Mouse (Mus musculus) midbrain, embryonic 16.5 days (tissue): ENCODE results near the gene Acss1. TPM values are rescaled to one million over a fixed set of nuclear protein-coding genes. Genes with fewer than 3 reads are reported as not detected.
A peak's percentile ranks its signal among the peaks of the same experiment; 100 is the strongest.

Source experiments
- ATAC-seq: fragments of 200-750 bp; cut with Nextera tagmentation; 2 replicates; pipeline ENCODE4 v1.8.0; 2017; ENCODE audit warnings: moderate TSS enrichment
- H3K27ac ChIP-seq: fragments of 300-500 bp; sonication (generic); 2 replicates; pipeline ENCODE4 v1.5.1; 2014; ENCODE audit warnings: mild to moderate bottlenecking, low read length, mixed read lengths
- H3K27me3 ChIP-seq: fragments of 300-500 bp; sonication (generic); 2 replicates; pipeline ENCODE4 v1.6.1; 2014; ENCODE audit warnings: low read depth, low read length, mixed read lengths; ENCODE audit not compliant: control insufficient read depth, insufficient read depth
- H3K36me3 ChIP-seq: fragments of 300-500 bp; sonication (generic); 2 replicates; pipeline ENCODE4 v1.6.1; 2014; ENCODE audit warnings: mild to moderate bottlenecking, low read length, moderate library complexity, mixed read lengths; ENCODE audit not compliant: control insufficient read depth, insufficient read depth
- H3K4me1 ChIP-seq: fragments of 300-500 bp; sonication (generic); 2 replicates; pipeline ENCODE4 v1.6.1; 2014; ENCODE audit warnings: mild to moderate bottlenecking, low read length, mixed read lengths; ENCODE audit not compliant: control insufficient read depth, insufficient read depth
- H3K4me2 ChIP-seq: fragments of 300-500 bp; sonication (generic); 2 replicates; pipeline ENCODE4 v1.6.1; 2014; ENCODE audit warnings: mild to moderate bottlenecking, low read length, mixed read lengths
- H3K4me3 ChIP-seq: fragments of 300-500 bp; sonication (generic); 2 replicates; pipeline ENCODE4 v1.5.1; 2014; ENCODE audit warnings: low read depth, mild to moderate bottlenecking, low read length, moderate library complexity, mixed read lengths
- H3K9ac ChIP-seq: fragments of 300-500 bp; sonication (generic); 2 replicates; pipeline ENCODE4 v1.6.1; 2014; ENCODE audit warnings: low read depth, low read length, mixed read lengths
- H3K9me3 ChIP-seq: fragments of 300-500 bp; sonication (generic); replicated peaks from 2 replicates; pipeline ENCODE4 v1.6.1; 2014; ENCODE audit warnings: mild to moderate bottlenecking, low read length, mixed read lengths; ENCODE audit not compliant: control insufficient read depth, poor library complexity, severe bottlenecking
- WGBS: fragments of 180-500 bp; shearing (Covaris S2); extraction: QIAGEN DNeasy Blood & Tissue Kit; methylation state at CpG from one replicate; pipeline ENCODE4 v1.1.7; 2014; 5-methylcytosine and 5-hydroxymethylcytosine counted together
- polyA plus RNA-seq: library from polyadenylated mRNA; unstranded; fragments of >200 nt; fragmentation: Nextera tagmentation; extraction: Ambion mirVana; gene quantifications from 2 replicates; pipeline ENCODE4 v1.2.1, GENCODE M21; 2015

Acss1 gene
- polyA plus RNA-seq, 1 experiment from 2014 or later, result 20.5 TPM

DNA sequence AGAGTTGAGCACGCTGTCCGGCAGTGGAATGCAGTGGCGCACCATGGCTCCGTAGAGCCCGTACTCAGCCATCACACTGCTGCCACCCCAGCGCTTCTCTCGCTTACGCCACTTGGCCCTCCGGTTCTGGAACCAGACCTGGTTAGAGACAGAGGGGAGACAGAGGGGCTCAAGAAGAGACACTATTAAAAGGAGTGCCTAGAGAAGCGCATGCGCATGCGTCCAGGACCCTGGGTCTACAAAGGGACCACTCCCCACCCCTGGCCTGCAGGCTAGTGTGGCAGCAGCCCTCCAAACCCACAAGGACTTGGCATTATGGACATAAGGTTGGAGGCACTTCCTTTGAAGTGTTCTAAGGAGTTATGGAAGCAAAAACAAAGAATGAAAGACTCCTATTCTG lies 16.2 kb upstream of the Acss1 start:
- Histone ChIP-seq H3K4me2 (no peak overlapping the region), H3K9me3 (no peaks in the 10 kb centered on the region), H3K36me3 (no peaks in the 10 kb centered on the region), H3K27me3 (peaks cover 22% of the 10 kb centered on the region), H3K9ac (no peak overlapping the region), H3K4me1 (peaks cover 6% of the 10 kb centered on the region), H3K4me3 (no peak overlapping the region), H3K27ac (no peak overlapping the region)
- 80% methylated on average over 12 of the region's 12 CpGs for WGBS
- no peak for ATAC-seq

DNA sequence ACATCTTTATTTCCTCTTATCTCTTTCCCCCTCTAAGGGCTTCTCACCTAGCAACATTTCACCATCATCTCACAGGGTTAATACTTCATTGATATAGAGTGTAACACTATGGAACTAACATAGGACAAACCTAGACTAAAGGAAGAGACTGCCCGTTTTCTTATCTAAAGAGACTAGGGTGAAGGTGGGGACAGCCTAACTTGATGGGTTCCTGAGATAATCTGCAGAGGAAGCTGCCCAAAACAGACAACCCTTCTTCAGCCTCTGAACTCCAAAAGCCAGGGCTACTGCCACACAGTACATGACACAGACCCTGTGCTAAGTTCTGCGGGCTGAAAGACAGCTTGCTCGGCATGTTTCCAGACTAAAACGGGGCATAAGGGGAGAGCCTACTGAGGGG lies 13.3 kb upstream of the Acss1 start:
- no peak overlapping the region for H3K27ac ChIP-seq
- no peaks in the 10 kb centered on the region for H3K36me3 ChIP-seq
- H3K4me1 ChIP-seq, result no peaks in the 10 kb centered on the region
- no peak overlapping the region for H3K9ac ChIP-seq
- H3K9me3 ChIP-seq, result no peaks in the 10 kb centered on the region
- no peak overlapping the region for H3K4me3 ChIP-seq
- no peaks in the 10 kb centered on the region; the same call in none of the 2 replicates for H3K27me3 ChIP-seq
- H3K4me2 ChIP-seq, result no peak overlapping the region
- WGBS, result 74% methylated on average over 4 of the region's 4 CpGs
- no peak for ATAC-seq

DNA sequence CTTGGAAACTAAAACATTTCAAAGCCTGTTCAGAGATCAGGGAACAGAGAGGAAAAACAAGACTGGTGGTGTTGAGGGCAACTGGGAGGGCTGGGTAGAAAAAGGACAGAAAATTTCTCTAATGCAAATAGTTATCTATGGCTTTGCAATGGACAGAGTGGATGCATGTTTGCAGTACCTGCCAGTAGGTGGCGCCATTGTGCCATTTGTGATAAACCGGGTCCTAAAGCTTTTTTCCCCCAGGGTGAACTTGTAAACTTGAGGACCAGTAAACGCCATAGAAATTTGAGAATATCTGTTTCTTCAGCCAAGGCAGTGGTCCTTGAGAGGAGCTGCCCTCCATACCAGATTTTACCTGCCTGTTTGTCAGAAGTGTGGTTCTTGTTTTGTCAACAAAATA lies 10.1 kb upstream of the Acss1 start:
- Histone ChIP-seq H3K4me1 (no peaks in the 10 kb centered on the region), H3K27me3 (no peaks in the 10 kb centered on the region; the same call in 1 of the 2 replicates), H3K4me2 (no peak overlapping the region), H3K9me3 (no peaks in the 10 kb centered on the region), H3K36me3 (no peaks in the 10 kb centered on the region), H3K4me3 (no peak overlapping the region), H3K9ac (no peak overlapping the region), H3K27ac (no peak overlapping the region)
- ATAC-seq, result peak; percentile 19; the same call in 1 of the 2 replicates
- WGBS, result 2% methylated on average over 3 of the region's 3 CpGs

DNA sequence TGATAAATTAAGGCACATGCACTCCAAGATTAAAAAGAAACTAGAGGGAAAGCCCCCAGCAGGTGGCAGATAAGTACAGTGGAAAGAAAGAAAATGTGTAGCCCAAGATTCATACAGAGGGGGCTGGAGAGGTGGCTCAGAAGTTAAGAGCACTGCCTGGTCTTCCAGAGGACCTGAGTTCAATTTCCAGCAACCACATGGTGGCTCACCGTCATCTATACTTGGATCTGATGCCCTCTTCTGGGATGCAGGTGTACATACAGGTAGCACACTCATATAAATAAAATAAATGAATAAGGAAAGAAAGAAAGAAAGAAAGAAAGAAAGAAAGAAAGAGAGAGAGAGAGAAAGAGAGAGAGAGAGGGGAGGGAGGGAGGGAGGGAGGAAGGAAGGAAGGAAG lies 7.2 kb upstream of the Acss1 start:
- Histone ChIP-seq H3K9ac (no peak overlapping the region), H3K4me1 (no peaks in the 10 kb centered on the region), H3K4me3 (no peak overlapping the region), H3K27ac (no peak overlapping the region), H3K36me3 (no peaks in the 10 kb centered on the region), H3K9me3 (no peaks in the 10 kb centered on the region), H3K4me2 (no peak overlapping the region), H3K27me3 (no peaks in the 10 kb centered on the region; the same call in 1 of the 2 replicates)
- no peak for ATAC-seq
- 19% methylated on average over 1 of the region's 1 CpGs for WGBS

DNA sequence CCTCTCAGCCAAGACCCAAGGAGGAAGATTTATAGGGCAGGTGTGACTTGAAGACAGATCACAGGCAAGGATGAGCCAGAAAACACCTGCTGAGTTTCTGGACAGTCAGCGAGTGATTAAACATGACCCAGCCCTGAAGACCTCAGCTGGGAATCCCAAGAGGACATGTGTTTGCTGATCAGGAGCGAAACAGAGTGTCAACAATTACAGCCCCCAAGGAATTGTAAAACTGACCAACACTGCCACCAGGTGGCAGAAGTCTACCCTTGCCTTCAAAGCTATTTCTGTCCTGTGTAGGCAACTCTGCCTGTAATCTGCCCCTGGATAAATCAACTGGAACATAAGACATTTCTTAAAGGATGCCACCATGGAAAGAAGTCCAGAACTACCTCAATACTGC lies 6.6 kb upstream of the Acss1 start:
- Histone ChIP-seq H3K27me3 (no peaks in the 10 kb centered on the region; the same call in 1 of the 2 replicates), H3K36me3 (no peaks in the 10 kb centered on the region), H3K4me2 (no peak overlapping the region), H3K4me1 (no peaks in the 10 kb centered on the region), H3K4me3 (no peak overlapping the region), H3K9me3 (no peaks in the 10 kb centered on the region), H3K9ac (no peak overlapping the region), H3K27ac (no peak overlapping the region)
- WGBS, result 5% methylated on average over 2 of the region's 2 CpGs
- peak; percentile 64 for ATAC-seq

DNA sequence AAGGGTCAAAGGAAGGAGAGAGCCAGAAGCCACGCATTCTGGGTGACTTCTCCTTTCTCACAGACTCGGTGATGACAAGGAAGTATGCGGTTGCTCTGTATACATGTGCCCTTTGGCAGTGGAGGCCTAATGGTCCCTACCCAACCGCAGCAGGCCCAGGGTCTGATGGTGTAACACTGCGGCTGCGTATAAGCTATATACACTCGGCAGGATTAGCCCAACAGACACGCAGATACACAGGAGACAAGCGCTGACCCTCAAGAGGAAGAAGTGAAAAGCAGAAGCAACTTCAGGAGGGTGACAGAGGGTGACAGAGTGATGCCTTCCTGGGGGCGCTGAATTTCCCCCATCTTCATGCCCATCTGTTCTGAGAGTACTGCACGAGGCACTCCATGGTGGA lies 5.6 kb upstream of the Acss1 start:
- WGBS, result 85% methylated on average over 11 of the region's 11 CpGs
- no peak overlapping the region for H3K9ac ChIP-seq
- ATAC-seq, result no peak
- H3K4me1 ChIP-seq, result no peaks in the 10 kb centered on the region
- H3K4me2 ChIP-seq, result no peak overlapping the region
- no peaks in the 10 kb centered on the region for H3K36me3 ChIP-seq
- no peak overlapping the region for H3K4me3 ChIP-seq
- H3K27me3 ChIP-seq, result peaks cover 4% of the 10 kb centered on the region; the same call in 1 of the 2 replicates
- H3K27ac ChIP-seq, result no peak overlapping the region
- H3K9me3 ChIP-seq, result no peaks in the 10 kb centered on the region

DNA sequence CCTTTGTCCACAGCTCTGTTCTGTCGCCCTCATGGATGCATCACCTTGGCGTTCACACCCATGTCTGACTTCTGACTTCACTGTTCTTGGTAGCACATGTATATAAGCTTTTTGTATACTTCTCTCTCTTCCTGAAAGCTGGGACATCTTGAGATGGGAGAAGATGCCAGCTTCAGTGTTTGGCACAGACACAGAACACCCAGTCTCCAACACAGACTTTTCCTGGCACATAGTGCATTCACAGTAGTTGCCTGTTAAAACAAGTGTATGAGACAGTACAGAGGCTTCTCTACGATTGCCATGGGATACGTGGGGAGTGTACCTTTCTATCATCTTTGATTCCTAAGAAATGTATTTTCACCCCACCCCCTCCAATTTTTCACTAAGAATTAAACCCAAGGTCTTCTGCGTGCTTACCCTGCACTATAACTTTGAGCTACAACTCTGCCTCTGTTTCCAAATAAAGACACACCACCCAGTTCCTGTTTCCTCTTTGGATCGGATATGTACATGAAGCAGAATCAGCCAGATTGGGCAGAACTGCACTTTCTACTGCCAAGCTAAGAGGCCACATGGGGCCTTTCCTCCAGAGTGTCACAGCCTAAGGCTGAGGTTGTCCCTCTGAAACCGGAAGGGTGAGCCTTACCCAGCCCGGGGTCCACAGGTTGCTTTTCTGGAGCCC lies 3.5 kb upstream of the Acss1 start:
- no peak overlapping the region for H3K27ac ChIP-seq
- no peak overlapping the region for H3K4me3 ChIP-seq
- H3K36me3 ChIP-seq, result no peaks in the 10 kb centered on the region
- H3K27me3 ChIP-seq, result peaks cover 4% of the 10 kb centered on the region; the same call in 1 of the 2 replicates
- H3K4me1 ChIP-seq, result peaks cover 9% of the 10 kb centered on the region
- H3K4me2 ChIP-seq, result no peak overlapping the region
- 86% methylated on average over 8 of the region's 8 CpGs for WGBS
- H3K9ac ChIP-seq, result no peak overlapping the region
- no peaks in the 10 kb centered on the region for H3K9me3 ChIP-seq
- ATAC-seq, result no peak

DNA sequence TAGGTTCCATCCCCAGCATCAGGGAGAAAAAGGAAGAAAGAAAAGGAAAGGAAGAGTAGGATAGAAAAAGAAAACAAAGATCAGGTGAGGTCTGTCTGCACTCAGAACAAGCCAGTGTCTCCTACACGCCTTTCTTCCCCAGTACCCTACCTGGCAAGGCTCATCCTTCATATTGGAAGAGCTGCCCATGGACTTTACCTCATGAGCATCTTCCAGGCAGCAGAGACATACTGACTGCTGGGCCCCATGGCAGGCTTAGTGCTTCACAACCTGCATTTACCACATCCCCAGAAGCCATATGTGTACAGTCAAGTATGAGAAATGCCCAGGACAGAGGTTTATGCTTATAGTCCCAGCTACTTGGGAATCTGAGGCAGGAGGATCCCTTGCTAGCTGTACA lies 2.6 kb upstream of the Acss1 start:
- no peak overlapping the region for H3K27ac ChIP-seq
- H3K4me3 ChIP-seq, result no peak overlapping the region
- H3K4me1 ChIP-seq, result peaks cover 10% of the 10 kb centered on the region
- H3K27me3 ChIP-seq, result peaks cover 4% of the 10 kb centered on the region; the same call in 1 of the 2 replicates
- ATAC-seq, result no peak
- no peak overlapping the region for H3K4me2 ChIP-seq
- no peaks in the 10 kb centered on the region for H3K9me3 ChIP-seq
- H3K36me3 ChIP-seq, result no peaks in the 10 kb centered on the region
- no peak overlapping the region for H3K9ac ChIP-seq
- 78% methylated on average over 1 of the region's 1 CpGs for WGBS

DNA sequence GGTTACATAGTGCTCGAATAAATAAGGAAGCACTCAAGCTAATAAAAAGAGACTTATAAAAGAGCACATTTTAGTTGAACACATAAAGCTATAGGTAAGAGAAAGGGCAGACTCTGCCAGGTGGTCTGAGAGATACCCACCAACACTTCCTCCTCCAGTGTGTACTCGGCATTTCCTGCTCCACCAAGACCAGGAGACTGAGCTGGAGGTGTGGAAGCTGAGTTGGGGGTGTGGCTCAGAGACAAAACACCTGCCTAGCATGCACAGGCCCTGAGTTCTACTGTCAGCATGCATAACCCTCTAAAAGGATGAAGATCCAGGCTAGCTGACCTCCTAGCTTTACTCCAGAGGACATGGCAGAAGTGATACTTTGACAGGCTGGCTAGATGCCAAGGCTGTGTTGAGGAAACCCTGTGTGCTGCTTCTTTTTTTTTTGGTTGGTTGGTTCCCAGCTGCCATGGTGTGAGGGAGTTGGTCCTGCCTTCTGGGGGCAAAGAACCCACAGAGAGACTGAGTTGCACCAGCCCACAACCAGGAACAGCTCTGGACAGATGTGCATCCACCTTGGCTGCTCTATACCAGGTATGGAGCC lies 1.2 kb upstream of the Acss1 start:
- H3K4me1 ChIP-seq, result peaks cover 10% of the 10 kb centered on the region
- no peak overlapping the region for H3K4me3 ChIP-seq
- H3K9me3 ChIP-seq, result no peaks in the 10 kb centered on the region
- H3K27ac ChIP-seq, result no peak overlapping the region
- no peak overlapping the region for H3K9ac ChIP-seq
- no peaks in the 10 kb centered on the region for H3K36me3 ChIP-seq
- H3K4me2 ChIP-seq, result no peak overlapping the region
- peaks cover 4% of the 10 kb centered on the region; the same call in 1 of the 2 replicates for H3K27me3 ChIP-seq
- no peak for ATAC-seq
- WGBS, result 91% methylated on average over 2 of the region's 2 CpGs
